ENCODE assay signal across 9 mouse cellular contexts in the genomic region with DNA sequence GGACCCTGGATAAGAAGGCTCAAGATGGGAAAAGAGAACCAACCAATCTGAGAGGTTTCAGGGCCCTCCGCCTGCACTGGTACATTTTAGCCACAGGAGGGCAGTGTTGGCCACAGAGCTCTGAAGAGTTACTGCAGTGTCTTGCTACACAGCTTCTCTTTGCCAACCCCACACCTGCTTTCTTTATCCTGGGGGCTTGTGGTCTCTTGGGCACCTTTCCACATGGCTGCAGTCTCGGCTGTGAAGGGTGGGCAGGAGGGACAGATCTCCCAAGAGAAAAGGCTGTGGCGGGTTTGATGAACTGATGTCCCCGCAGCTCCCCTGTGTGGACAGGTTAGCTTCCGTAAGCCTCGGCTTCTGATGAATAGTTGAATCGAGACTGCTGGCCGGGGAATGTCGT. TPM values are rescaled to one million over a fixed set of nuclear protein-coding genes. Genes with fewer than 3 reads are reported as not detected.
DNase-seq lines count a peak whose midpoint lies in the region; ATAC-seq and TF ChIP-seq lines count a peak whose summit lies in the region.
"Had no signal": no experiment of that assay in that cellular context is flagged by ENCODE, and none has a peak within 500 bp of the region (broad histone marks: within the 10 kb centered on the region; RNA-seq: fewer than 3 reads in every experiment).

No protein-coding gene starts in this region.

- H3K27me3 ChIP-seq in hindbrain, embryonic 10.5 days (ENCODE audit: insufficient read depth, poor library complexity, severe bottlenecking), result peaks cover 14% of the 10 kb centered on the region
- H3K27me3 ChIP-seq in lung, postnatal 0 days (replicated peaks; ENCODE audit: insufficient read depth, low read length), result no peaks in the 10 kb centered on the region

- H3K4me3 ChIP-seq in hindbrain, embryonic 10.5 days, result peak overlapping the region; percentile 29; the same call in 1 of the 2 replicates
- H3K4me3 ChIP-seq in lung, postnatal 0 days (ENCODE audit: low read depth, low read length), result no peak overlapping the region
- H3K4me3 ChIP-seq: megakaryocyte, embryonic 14.5 days had no signal

- peak overlapping the region; percentile 34 for H3K4me2 ChIP-seq in lung, postnatal 0 days (replicated peaks; ENCODE audit: low read depth, low read length)

- DNase-seq in MN1 (ENCODE audit: low spot score), result peak; percentile 87
- DNase-seq in cerebellum, adult 9-10 months, result peak; percentile 91
- peak; percentile 76 to 96 for DNase-seq in frontal cortex, adult 2 months (ENCODE audit: extremely low spot score in 1 of 2, low spot score in 1 of 2)
- DNase-seq in hindbrain, embryonic 10.5 days (ENCODE audit: low spot score), result peak; percentile 88
- peak; percentile 82 for DNase-seq in layer of hippocampus, adult 9-10 months (ENCODE audit: low spot score)
- DNase-seq in lung, postnatal 0 days (ENCODE audit: low spot score), result peak; percentile 81
- peak; percentile 90 for DNase-seq in retina, postnatal 1 day
- DNase-seq in thymus, postnatal 4 days, result peak; percentile 83

- 28% methylated on average over 9 of the region's 9 CpGs for WGBS in hindbrain, embryonic 10.5 days
- 12% methylated on average over 9 of the region's 9 CpGs for WGBS in lung, postnatal 0 days

- TF ChIP-seq EP300 in lung, postnatal 0 days (IDR thresholded peaks at IDR 0.05), result no peak

- no peak overlapping the region for H3K9ac ChIP-seq in lung, postnatal 0 days (replicated peaks; ENCODE audit: low read depth)

- no peaks in the 10 kb centered on the region for H3K9me3 ChIP-seq in hindbrain, embryonic 10.5 days
- no peaks in the 10 kb centered on the region for H3K9me3 ChIP-seq in lung, postnatal 0 days (ENCODE audit: low read length)
- H3K9me3 ChIP-seq: megakaryocyte, embryonic 14.5 days had no signal

- peak; percentile 97 for TF ChIP-seq CTCF in lung, postnatal 0 days (IDR thresholded peaks at IDR 0.05)

- no peaks in the 10 kb centered on the region for H3K36me3 ChIP-seq in hindbrain, embryonic 10.5 days
- no peaks in the 10 kb centered on the region for H3K36me3 ChIP-seq in lung, postnatal 0 days (ENCODE audit: insufficient read depth, low read length)

- H3K4me1 ChIP-seq in hindbrain, embryonic 10.5 days (replicated peaks), result peaks cover 55% of the 10 kb centered on the region
- no peaks in the 10 kb centered on the region for H3K4me1 ChIP-seq in lung, postnatal 0 days (ENCODE audit: insufficient read depth, low read depth, low read length)

- ATAC-seq in lung, postnatal 0 days, result peak; percentile 50

- H3K27ac ChIP-seq in hindbrain, embryonic 10.5 days, result peak overlapping the region; percentile 84
- H3K27ac ChIP-seq in lung, postnatal 0 days (ENCODE audit: low read length), result no peak overlapping the region

RNA-seq across cellular contexts. Expression of a gene that starts 10.1 kb away (rescaled TPM):
- 15.0 and 15.1 TPM in 2 replicates for polyA plus RNA-seq in frontal cortex, adult 2 months (2012; rRNA removed)
- polyA plus RNA-seq in hindbrain, embryonic 10.5 days (2016; fragmentation: Nextera tagmentation; extraction: Ambion mirVana), result 0.95 and 1.4 TPM in 2 replicates
- polyA plus RNA-seq in lung, postnatal 0 days (2015; fragmentation: Nextera tagmentation; extraction: Ambion mirVana), result not detected in 2 replicates

RNA-seq across cellular contexts. Expression of a gene that starts 18.9 kb away (rescaled TPM):
- polyA plus RNA-seq in frontal cortex, adult 2 months (2012; rRNA removed), result 37.3 and 37.5 TPM in 2 replicates
- 178 and 201 TPM in 2 replicates for polyA plus RNA-seq in hindbrain, embryonic 10.5 days (2016; fragmentation: Nextera tagmentation; extraction: Ambion mirVana)
- polyA plus RNA-seq in lung, postnatal 0 days (2015; fragmentation: Nextera tagmentation; extraction: Ambion mirVana), result 87.4 and 96.3 TPM in 2 replicates

RNA-seq across cellular contexts. Expression of a gene that starts 21.3 kb away (rescaled TPM):
- 62.1 and 62.6 TPM in 2 replicates for polyA plus RNA-seq in frontal cortex, adult 2 months (2012; rRNA removed)
- polyA plus RNA-seq in hindbrain, embryonic 10.5 days (2016; fragmentation: Nextera tagmentation; extraction: Ambion mirVana), result 5.8 and 6.2 TPM in 2 replicates
- 4.6 TPM in 2 replicates for polyA plus RNA-seq in lung, postnatal 0 days (2015; fragmentation: Nextera tagmentation; extraction: Ambion mirVana)

RNA-seq across cellular contexts. Expression of a gene that starts 36.2 kb away (rescaled TPM):
- 19.1 and 19.3 TPM in 2 replicates for polyA plus RNA-seq in frontal cortex, adult 2 months (2012; rRNA removed)
- 5.2 TPM in 2 replicates for polyA plus RNA-seq in hindbrain, embryonic 10.5 days (2016; fragmentation: Nextera tagmentation; extraction: Ambion mirVana)
- polyA plus RNA-seq in lung, postnatal 0 days (2015; fragmentation: Nextera tagmentation; extraction: Ambion mirVana), result 4.8 and 4.9 TPM in 2 replicates

RNA-seq across cellular contexts. Expression of a gene that starts 45.9 kb away (rescaled TPM):
- 42.7 and 44.0 TPM in 2 replicates for polyA plus RNA-seq in frontal cortex, adult 2 months (2012; rRNA removed)
- 24.2 and 26.8 TPM in 2 replicates for polyA plus RNA-seq in hindbrain, embryonic 10.5 days (2016; fragmentation: Nextera tagmentation; extraction: Ambion mirVana)
- polyA plus RNA-seq in lung, postnatal 0 days (2015; fragmentation: Nextera tagmentation; extraction: Ambion mirVana), result 6.1 and 6.7 TPM in 2 replicates
